Mouse (Mus musculus): Measurements from ENCODE around the gene Tm4sf20. TPM values are rescaled to one million over a fixed set of nuclear protein-coding genes. Genes with fewer than 3 reads are reported as not detected.

Gene Tm4sf20
- polyA plus RNA-seq, 1 experiment from 2014 or later = 0.53 TPM

DNA sequence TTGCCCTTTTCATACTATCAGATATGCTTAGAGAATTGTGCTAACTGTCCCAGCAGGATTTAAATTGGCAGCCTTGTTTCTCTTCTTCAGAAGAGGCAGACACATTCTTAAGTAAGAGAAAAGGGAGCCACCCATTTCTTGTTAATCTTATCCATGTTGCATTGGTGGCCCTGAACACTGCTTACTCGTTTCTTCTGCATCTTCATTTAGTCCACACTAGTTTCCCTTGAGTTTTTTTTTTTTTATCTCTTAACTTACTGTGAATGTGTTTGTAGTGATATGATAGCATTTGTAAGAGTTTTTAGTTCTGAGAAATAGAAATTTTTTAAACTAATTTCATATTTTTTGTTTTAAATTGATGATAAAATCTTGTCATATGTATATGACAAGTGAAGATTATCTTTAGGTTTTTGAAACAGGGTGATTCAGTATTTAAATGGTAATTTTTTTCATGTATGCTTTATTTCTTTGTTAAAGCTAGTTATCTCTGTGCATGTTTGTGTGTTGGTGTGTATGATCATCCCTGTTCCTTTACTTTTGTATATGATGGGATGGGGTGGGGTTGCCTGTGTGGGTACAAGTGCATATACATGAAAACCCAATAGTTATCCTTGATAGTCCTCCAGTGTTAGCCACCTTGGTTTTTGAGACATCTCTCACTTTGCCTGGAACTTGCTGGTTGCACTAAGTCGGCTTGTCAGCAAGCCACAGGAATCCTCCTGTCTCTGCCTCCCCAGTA is 20.4 kb downstream of the Tm4sf20 start:
- no peak for TF ChIP-seq CTCF (IDR thresholded peaks at IDR 0.05; ENCODE audit: low read depth)
- ATAC-seq (replicated peaks; ENCODE audit: low FRiP score, low read depth) = no peak

DNA sequence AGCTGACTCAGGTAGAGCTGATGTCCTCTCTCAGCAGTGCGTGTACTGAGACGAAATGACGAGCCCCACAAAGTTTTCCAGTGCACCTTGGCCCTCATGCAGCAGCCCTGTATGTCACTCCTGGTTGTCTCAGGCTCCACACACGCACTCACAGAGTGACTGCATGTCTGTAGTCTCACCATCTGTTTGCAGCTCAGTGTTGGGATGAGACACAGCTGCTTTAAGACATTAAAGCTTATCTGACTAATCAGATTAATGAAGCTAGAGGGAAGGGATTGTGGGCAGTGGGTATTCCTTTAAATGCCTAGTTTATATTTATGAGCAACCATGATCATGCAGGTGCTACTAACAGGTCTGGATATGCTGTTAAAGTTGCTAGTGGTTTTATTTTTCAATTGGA is 21.9 kb downstream of the Tm4sf20 start:
- 72% methylated on average over 4 of the region's 4 CpGs for WGBS
- no peak overlapping the region for H3K4me3 ChIP-seq (replicated peaks; ENCODE audit: low read depth, low read length)
- no peaks in the 10 kb centered on the region; the same call in 1 of the 2 replicates for H3K4me1 ChIP-seq (replicated peaks; ENCODE audit: insufficient read depth, low read length)
- TF ChIP-seq CTCF (IDR thresholded peaks at IDR 0.05; ENCODE audit: low read depth) = no peak
- H3K27me3 ChIP-seq (ENCODE audit: insufficient read depth, low read length) = no peaks in the 10 kb centered on the region
- no peak overlapping the region for H3K9ac ChIP-seq (ENCODE audit: low read depth, low read length)
- DNase-seq (ENCODE audit: low spot score) (no peak), ATAC-seq (replicated peaks; ENCODE audit: low FRiP score, low read depth) (no peak)
- H3K27ac ChIP-seq = no peak overlapping the region
- peaks cover 17% of the 10 kb centered on the region for H3K36me3 ChIP-seq (ENCODE audit: insufficient read depth, low read length)
- H3K4me2 ChIP-seq (ENCODE audit: low read length) = no peak overlapping the region
- no peaks in the 10 kb centered on the region for H3K9me3 ChIP-seq (replicated peaks; ENCODE audit: low read length)

More for the DNA sequence above, 20.4 kb downstream of the Tm4sf20 start:
- no peaks in the 10 kb centered on the region for H3K27me3 ChIP-seq (ENCODE audit: insufficient read depth, low read length)
- H3K4me1 ChIP-seq (replicated peaks; ENCODE audit: insufficient read depth, low read length) = no peaks in the 10 kb centered on the region; the same call in 1 of the 2 replicates
- peaks cover 17% of the 10 kb centered on the region for H3K36me3 ChIP-seq (ENCODE audit: insufficient read depth, low read length)
- H3K4me2 ChIP-seq (ENCODE audit: low read length) = no peak overlapping the region
- H3K9ac ChIP-seq (ENCODE audit: low read depth, low read length) = no peak overlapping the region
- WGBS = 94% methylated on average over 2 of the region's 2 CpGs
- no peak for DNase-seq (ENCODE audit: low spot score)
- H3K27ac ChIP-seq = no peak overlapping the region
- no peak overlapping the region for H3K4me3 ChIP-seq (replicated peaks; ENCODE audit: low read depth, low read length)
- no peaks in the 10 kb centered on the region for H3K9me3 ChIP-seq (replicated peaks; ENCODE audit: low read length)

DNA sequence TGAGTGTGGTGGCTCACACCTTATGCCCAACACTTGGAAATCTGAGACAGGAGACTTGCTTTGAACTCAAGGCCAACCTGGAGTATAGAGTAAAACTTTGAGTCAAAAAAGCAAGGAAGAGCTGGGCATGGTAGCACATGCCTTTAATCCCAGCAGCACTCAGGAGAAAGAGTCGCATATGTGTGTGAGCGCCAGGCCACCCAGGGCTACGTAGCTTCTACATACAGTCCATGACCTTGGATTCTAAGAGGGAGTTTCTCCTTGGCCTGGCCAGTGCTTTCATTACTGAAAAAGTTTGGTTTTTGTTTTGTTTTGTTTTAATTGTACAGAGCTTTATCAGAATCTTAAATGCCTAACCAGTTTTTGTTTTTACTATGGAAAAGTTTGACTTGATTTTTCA is 24.3 kb downstream of the Tm4sf20 start:
- H3K27me3 ChIP-seq (ENCODE audit: insufficient read depth, low read length) = no peaks in the 10 kb centered on the region
- peaks cover 18% of the 10 kb centered on the region; the same call in 1 of the 2 replicates for H3K36me3 ChIP-seq (ENCODE audit: insufficient read depth, low read length)
- no peak for TF ChIP-seq CTCF (IDR thresholded peaks at IDR 0.05; ENCODE audit: low read depth)
- no peak overlapping the region for H3K27ac ChIP-seq
- no peak overlapping the region for H3K4me3 ChIP-seq (replicated peaks; ENCODE audit: low read depth, low read length)
- no peaks in the 10 kb centered on the region for H3K9me3 ChIP-seq (replicated peaks; ENCODE audit: low read length)
- 67% methylated on average over 3 of the region's 3 CpGs for whole genome bisulfite sequencing
- no peak overlapping the region for H3K4me2 ChIP-seq (ENCODE audit: low read length)
- H3K4me1 ChIP-seq (replicated peaks; ENCODE audit: insufficient read depth, low read length) = no peaks in the 10 kb centered on the region; the same call in 1 of the 2 replicates
- ATAC-seq (replicated peaks; ENCODE audit: low FRiP score, low read depth) (no peak), DNase-seq (ENCODE audit: low spot score) (peak; percentile 18)
- no peak overlapping the region for H3K9ac ChIP-seq (ENCODE audit: low read depth, low read length)

DNA sequence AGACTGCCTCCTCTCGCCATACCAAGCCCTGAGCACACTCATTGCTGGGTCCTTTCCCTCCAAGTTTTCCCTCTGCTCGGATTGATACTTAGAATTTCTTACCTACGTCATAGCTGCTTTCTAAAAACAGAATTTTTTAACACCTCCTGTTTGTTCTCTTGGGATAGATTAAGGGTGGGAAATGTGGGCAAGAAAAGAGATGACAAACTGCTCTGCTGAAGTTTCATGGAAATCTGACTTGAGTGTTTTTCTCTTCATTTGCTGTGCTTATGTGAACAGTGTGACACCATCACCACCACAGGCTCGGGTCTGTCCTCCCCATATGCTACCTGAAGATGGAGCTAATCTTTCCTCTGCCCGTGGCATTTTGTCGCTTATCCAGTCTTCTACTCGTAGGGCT is 26.7 kb downstream of the Tm4sf20 start:
- H3K27ac ChIP-seq = no peak overlapping the region
- no peak overlapping the region for H3K4me3 ChIP-seq (replicated peaks; ENCODE audit: low read depth, low read length)
- no peak for ATAC-seq (replicated peaks; ENCODE audit: low FRiP score, low read depth)
- no peak overlapping the region for H3K9ac ChIP-seq (ENCODE audit: low read depth, low read length)
- no peak for DNase-seq (ENCODE audit: low spot score)
- peaks cover 15% of the 10 kb centered on the region; the same call in 1 of the 2 replicates for H3K36me3 ChIP-seq (ENCODE audit: insufficient read depth, low read length)
- no peaks in the 10 kb centered on the region for H3K9me3 ChIP-seq (replicated peaks; ENCODE audit: low read length)
- no peak for TF ChIP-seq CTCF (IDR thresholded peaks at IDR 0.05; ENCODE audit: low read depth)
- no peaks in the 10 kb centered on the region; the same call in 1 of the 2 replicates for H3K4me1 ChIP-seq (replicated peaks; ENCODE audit: insufficient read depth, low read length)
- WGBS = 84% methylated on average over 7 of the region's 7 CpGs
- no peaks in the 10 kb centered on the region for H3K27me3 ChIP-seq (ENCODE audit: insufficient read depth, low read length)
- no peak overlapping the region for H3K4me2 ChIP-seq (ENCODE audit: low read length)

DNA sequence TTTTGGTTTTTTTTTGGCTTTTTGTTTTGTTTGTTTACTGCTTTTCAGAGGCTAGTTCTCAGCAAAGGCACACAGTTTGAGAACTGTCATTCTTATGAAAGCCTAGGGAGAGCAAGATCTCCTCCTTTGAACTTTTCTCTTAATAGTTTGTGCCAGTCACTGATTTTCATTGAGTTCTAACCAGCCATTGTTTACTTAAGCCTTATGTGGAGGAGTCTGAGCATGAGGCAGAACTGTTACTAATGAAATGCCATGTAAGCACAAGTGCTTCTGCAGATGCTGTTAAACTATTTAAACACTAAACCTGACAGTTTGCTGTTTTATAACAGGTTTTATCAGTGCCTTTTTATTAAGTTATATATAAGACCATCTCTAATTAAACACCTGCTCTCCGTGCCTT is 30.2 kb downstream of the Tm4sf20 start:
- no peak overlapping the region for H3K27ac ChIP-seq
- DNase-seq (ENCODE audit: low spot score) (peak; percentile 42), ATAC-seq (replicated peaks; ENCODE audit: low FRiP score, low read depth) (no peak)
- peaks cover 34% of the 10 kb centered on the region; the same call in 1 of the 2 replicates for H3K36me3 ChIP-seq (ENCODE audit: insufficient read depth, low read length)
- H3K4me1 ChIP-seq (replicated peaks; ENCODE audit: insufficient read depth, low read length) = no peaks in the 10 kb centered on the region
- no peak for TF ChIP-seq CTCF (IDR thresholded peaks at IDR 0.05; ENCODE audit: low read depth)
- no peaks in the 10 kb centered on the region for H3K27me3 ChIP-seq (ENCODE audit: insufficient read depth, low read length)
- 57% methylated on average over 1 of the region's 1 CpGs for WGBS
- H3K9me3 ChIP-seq (replicated peaks; ENCODE audit: low read length) = no peaks in the 10 kb centered on the region
- no peak overlapping the region for H3K4me3 ChIP-seq (replicated peaks; ENCODE audit: low read depth, low read length)
- no peak overlapping the region for H3K9ac ChIP-seq (ENCODE audit: low read depth, low read length)
- H3K4me2 ChIP-seq (ENCODE audit: low read length) = no peak overlapping the region

DNA sequence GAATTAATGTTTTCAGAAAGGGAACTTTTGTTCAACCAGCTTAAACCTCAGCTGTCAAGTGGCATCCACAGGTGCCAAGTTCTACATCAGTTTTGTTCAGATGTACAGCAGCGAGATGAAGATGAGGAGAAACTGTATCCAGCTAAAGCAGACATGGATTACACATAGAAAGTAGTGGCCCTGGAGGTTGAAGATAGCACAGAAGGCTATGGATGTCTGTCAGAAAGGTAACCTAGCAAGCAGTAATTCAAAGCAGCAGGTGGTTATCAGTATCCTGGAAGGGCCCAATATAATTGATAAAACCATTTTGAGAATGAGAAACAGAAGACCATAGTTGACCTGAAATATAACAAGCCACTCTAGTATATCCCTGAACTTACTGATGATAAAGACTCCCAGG is 34.9 kb downstream of the Tm4sf20 start:
- H3K36me3 ChIP-seq (ENCODE audit: insufficient read depth, low read length) = peaks cover 49% of the 10 kb centered on the region; the same call in 1 of the 2 replicates
- ATAC-seq (replicated peaks; ENCODE audit: low FRiP score, low read depth) = no peak
- 91% methylated on average over 1 of the region's 1 CpGs for WGBS

More for the DNA sequence above, 34.9 kb downstream of the Tm4sf20 start:
- Histone ChIP-seq H3K27ac (no peak overlapping the region), H3K9ac (ENCODE audit: low read depth, low read length) (no peak overlapping the region), H3K4me3 (replicated peaks; ENCODE audit: low read depth, low read length) (no peak overlapping the region), H3K9me3 (replicated peaks; ENCODE audit: low read length) (no peaks in the 10 kb centered on the region), H3K4me2 (ENCODE audit: low read length) (no peak overlapping the region), H3K4me1 (replicated peaks; ENCODE audit: insufficient read depth, low read length) (no peaks in the 10 kb centered on the region), H3K27me3 (ENCODE audit: insufficient read depth, low read length) (no peaks in the 10 kb centered on the region)
- no peak for DNase-seq (ENCODE audit: low spot score)
- no peak for TF ChIP-seq CTCF (IDR thresholded peaks at IDR 0.05; ENCODE audit: low read depth)
